Mouse (Mus musculus) myocyte (in vitro differentiated cells): ENCODE measurements around the gene Zfp764. TPM values are rescaled to one million over a fixed set of nuclear protein-coding genes. Genes with fewer than 3 reads are reported as not detected.

ENCODE experiments used
- H3K27me3 ChIP-seq: one replicate; pipeline ENCODE4 v1.6.1; 2011; ENCODE audit not compliant: control insufficient read depth, insufficient read depth, insufficient read length
- H3K36me3 ChIP-seq: one replicate; pipeline ENCODE4 v1.6.1; 2011; ENCODE audit not compliant: control insufficient read depth, insufficient read depth
- H3K4me2 ChIP-seq: one replicate; pipeline ENCODE4 v1.6.1; 2011; ENCODE audit warnings: low read depth, control low read depth
- H3K4me3 ChIP-seq: one replicate; pipeline ENCODE4 v1.5.1; 2011; ENCODE audit warnings: mild to moderate bottlenecking, control low read depth, moderate library complexity
- H3K79me2 ChIP-seq: one replicate; pipeline ENCODE4 v1.6.1; 2011; ENCODE audit not compliant: control insufficient read depth, insufficient read depth
- H3ac ChIP-seq: one replicate; pipeline ENCODE4 v1.6.1; 2011; ENCODE audit not compliant: control insufficient read depth, insufficient read length
- CEBPB ChIP-seq: IDR thresholded peaks from 2 replicates; pipeline ENCODE4 v1.6.1; 2011; ENCODE audit warnings: mild to moderate bottlenecking, moderate library complexity; ENCODE audit not compliant: poor library complexity, insufficient read depth, severe bottlenecking
- E2F4 ChIP-seq: IDR thresholded peaks from one replicate; pipeline ENCODE4 v1.6.1; 2011; ENCODE audit warnings: mild to moderate bottlenecking, control low read depth, moderate library complexity; ENCODE audit not compliant: insufficient read depth
- MAX ChIP-seq: IDR thresholded peaks from one replicate; pipeline ENCODE4 v1.6.1; 2011; ENCODE audit warnings: low read depth, mild to moderate bottlenecking, control low read depth
- MYOD1 ChIP-seq, 3 experiments: IDR thresholded peaks; one replicate each; pipeline ENCODE4 v1.6.1; 2011; ENCODE audit warnings: control low read depth in 2 of 3, low read depth in 2 of 3, mild to moderate bottlenecking in 2 of 3, moderate library complexity in 1 of 3; ENCODE audit not compliant: insufficient read length in 2 of 3, control insufficient read depth in 1 of 3
- MYOG ChIP-seq, 3 experiments: IDR thresholded peaks; one replicate each; pipeline ENCODE4 v1.6.1; 2011; ENCODE audit warnings: control low read depth in 2 of 3, low read depth in 2 of 3, mild to moderate bottlenecking in 2 of 3; ENCODE audit not compliant: insufficient read length in 2 of 3, control insufficient read depth in 1 of 3, insufficient read depth in 1 of 3
- POLR2A ChIP-seq: IDR thresholded peaks from one replicate; pipeline ENCODE4 v1.6.1; 2011; ENCODE audit warnings: low read depth, mild to moderate bottlenecking, control low read depth, moderate library complexity; ENCODE audit not compliant: insufficient read length
- POLR2AphosphoS2 ChIP-seq: IDR thresholded peaks from one replicate; pipeline ENCODE4 v1.6.1; 2011; ENCODE audit warnings: low read depth, control low read depth; ENCODE audit not compliant: insufficient read length
- REST ChIP-seq: IDR thresholded peaks from one replicate; pipeline ENCODE4 v1.6.1; 2011; ENCODE audit warnings: mild to moderate bottlenecking, control low read depth, moderate library complexity; ENCODE audit not compliant: insufficient read depth, insufficient read length
- SRF ChIP-seq: IDR thresholded peaks from one replicate; pipeline ENCODE4 v1.6.1; 2011; ENCODE audit warnings: low read depth; ENCODE audit not compliant: control insufficient read depth, insufficient read length
- TCF12 ChIP-seq: IDR thresholded peaks from one replicate; pipeline ENCODE4 v1.6.1; 2011; ENCODE audit warnings: mild to moderate bottlenecking, control low read depth; ENCODE audit not compliant: poor library complexity, insufficient read depth, severe bottlenecking
- TCF3 ChIP-seq: IDR thresholded peaks from one replicate; pipeline ENCODE4 v1.6.1; 2011; ENCODE audit warnings: low read depth, control low read depth; ENCODE audit not compliant: insufficient read length
- USF1 ChIP-seq: IDR thresholded peaks from one replicate; pipeline ENCODE4 v1.6.1; 2011; ENCODE audit warnings: low read depth, mild to moderate bottlenecking, control low read depth, moderate library complexity
- polyA plus RNA-seq: library from polyadenylated mRNA; unstranded; fragments of >200 nt; fragmentation: generic; extraction: Trizol; gene quantifications from one replicate; pipeline ENCODE4 v1.2.1, GENCODE M21; 2012; ENCODE audit warnings: missing spikeins

The Zfp764 gene
- polyA plus RNA-seq, 1 experiment = 1.2 TPM

GRCm38 (mm10) chr7:127448521-127449300 lies 42.1 kb upstream of the Zfp764 start, which contains the start of gene Zfp689:
TSS of gene Zfp689 (minus strand) at chr7:127449158.
- peak within 1 kb of the TSS; percentile 88 for H3K4me3 ChIP-seq
- H3ac ChIP-seq = peak within 1 kb of the TSS; percentile 76
- H3K36me3 ChIP-seq = peaks cover 14% of the 10 kb centered on the region
- TF ChIP-seq MYOG (IDR thresholded peaks at IDR 0.05; ENCODE audit: control insufficient read depth in 1 of 3, insufficient read depth in 1 of 3, insufficient read length in 2 of 3, low read depth in 2 of 3) (no peak), TCF3 (no peak), TCF12 (no peak), POLR2A (peak; percentile 56), POLR2AphosphoS2 (peak; percentile 71), MYOD1 (IDR thresholded peaks at IDR 0.05; ENCODE audit: control insufficient read depth in 1 of 3, insufficient read length in 2 of 3, low read depth in 2 of 3) (no peak), MAX (no peak), CEBPB (no peak), SRF (no peak), REST (no peak), USF1 (no peak), E2F4 (peak; percentile 91)
- H3K79me2 ChIP-seq = peaks cover 39% of the 10 kb centered on the region
- H3K27me3 ChIP-seq = no peaks in the 10 kb centered on the region
- peak within 1 kb of the TSS; percentile 98 for H3K4me2 ChIP-seq

GRCm38 (mm10) chr7:127443976-127444375 lies 37.4 kb upstream of the Zfp764 start:
- H3ac ChIP-seq = no peak overlapping the region

GRCm38 (mm10) chr7:127437724-127438123 lies 31.1 kb upstream of the Zfp764 start:
- no peak overlapping the region for H3K4me2 ChIP-seq
- no peaks in the 10 kb centered on the region for H3K27me3 ChIP-seq
- H3K79me2 ChIP-seq = no peaks in the 10 kb centered on the region
- H3K36me3 ChIP-seq = peaks cover 5% of the 10 kb centered on the region
- TF ChIP-seq CEBPB = no peak
- no peak overlapping the region for H3ac ChIP-seq
- H3K4me3 ChIP-seq = no peak overlapping the region

More at GRCm38 (mm10) chr7:127443976-127444375, 37.4 kb upstream of the Zfp764 start:
- H3K79me2 ChIP-seq = peaks cover 5% of the 10 kb centered on the region
- H3K4me2 ChIP-seq = no peak overlapping the region
- no peak overlapping the region for H3K4me3 ChIP-seq
- TF ChIP-seq E2F4 (no peak), MAX (no peak), TCF12 (no peak), USF1 (no peak), REST (no peak), TCF3 (no peak), POLR2A (no peak), SRF (no peak), MYOD1 (IDR thresholded peaks at IDR 0.05; ENCODE audit: control insufficient read depth in 1 of 3, insufficient read length in 2 of 3, low read depth in 2 of 3) (no peak)
- no peaks in the 10 kb centered on the region for H3K27me3 ChIP-seq
- H3K36me3 ChIP-seq = peaks cover 6% of the 10 kb centered on the region

- Histone ChIP-seq H3K27me3 (no peaks in the 10 kb centered on the region), H3K79me2 (no peaks in the 10 kb centered on the region), H3K4me2 (no peak overlapping the region), H3K36me3 (no peaks in the 10 kb centered on the region), H3ac (no peak overlapping the region), H3K4me3 (no peak overlapping the region)
- TF ChIP-seq MYOD1 (IDR thresholded peaks at IDR 0.05; ENCODE audit: control insufficient read depth in 1 of 3, insufficient read length in 2 of 3, low read depth in 2 of 3) (no peak), POLR2A (no peak), REST (no peak), POLR2AphosphoS2 (no peak), TCF12 (no peak), SRF (no peak), TCF3 (no peak), CEBPB (no peak), MAX (no peak), MYOG (IDR thresholded peaks at IDR 0.05; ENCODE audit: control insufficient read depth in 1 of 3, insufficient read depth in 1 of 3, insufficient read length in 2 of 3, low read depth in 2 of 3) (no peak), USF1 (no peak), E2F4 (no peak)
Observed at GRCm38 (mm10) chr7:127435206-127435605, 28.6 kb upstream of the Zfp764 start.

- H3K36me3 ChIP-seq = no peaks in the 10 kb centered on the region
- H3K79me2 ChIP-seq = peaks cover 2% of the 10 kb centered on the region
- TF ChIP-seq USF1 = no peak
- TF ChIP-seq TCF3 = no peak
- no peak for TF ChIP-seq SRF
- TF ChIP-seq MYOG (IDR thresholded peaks at IDR 0.05; ENCODE audit: control insufficient read depth in 1 of 3, insufficient read depth in 1 of 3, insufficient read length in 2 of 3, low read depth in 2 of 3) = no peak
- no peak for TF ChIP-seq MAX
- TF ChIP-seq REST = no peak
- TF ChIP-seq TCF12 = no peak
- TF ChIP-seq POLR2AphosphoS2 = no peak
- TF ChIP-seq POLR2A = no peak
- no peak for TF ChIP-seq MYOD1 (IDR thresholded peaks at IDR 0.05; ENCODE audit: control insufficient read depth in 1 of 3, insufficient read length in 2 of 3, low read depth in 2 of 3)
- TF ChIP-seq CEBPB = no peak
- no peak overlapping the region for H3K4me3 ChIP-seq
- H3K4me2 ChIP-seq = no peak overlapping the region
- H3ac ChIP-seq = no peak overlapping the region
- H3K27me3 ChIP-seq = peaks cover 5% of the 10 kb centered on the region
Observed at GRCm38 (mm10) chr7:127426354-127426753, 19.7 kb upstream of the Zfp764 start.
